Mouse (Mus musculus): ENCODE results near the gene Ckmt1. TPM values are rescaled to one million over a fixed set of nuclear protein-coding genes. Genes with fewer than 3 reads are reported as not detected.

Gene Ckmt1
- total and polyA plus RNA-seq, 2 experiments from 2014 or later = 1.4 to 2.6 TPM

DNA sequence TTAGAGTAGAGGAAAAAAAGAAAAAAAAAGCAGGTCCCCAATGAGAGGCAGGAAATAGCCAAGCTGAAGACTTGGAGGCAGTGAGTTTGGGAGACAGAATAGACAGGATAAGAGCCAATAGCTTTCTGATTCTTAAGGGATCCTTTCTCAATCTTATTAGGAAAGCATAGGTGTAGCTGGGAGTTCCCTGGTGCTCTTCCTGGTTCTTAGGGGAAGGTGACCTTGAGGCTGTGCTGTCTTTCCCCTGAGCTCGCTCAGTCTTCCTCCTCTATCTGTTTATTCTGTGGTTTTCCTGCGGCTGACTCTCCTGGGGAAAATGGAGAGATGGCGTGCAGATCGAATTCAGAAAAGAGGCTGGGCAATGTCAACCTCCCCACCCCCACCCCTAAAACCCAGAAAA, 447 bp downstream of the Ckmt1 start:
- 0% methylated on average over 4 of the region's 4 CpGs for WGBS
- no peak overlapping the region for H3K4me2 ChIP-seq (ENCODE audit: low read depth, low read length)

DNA sequence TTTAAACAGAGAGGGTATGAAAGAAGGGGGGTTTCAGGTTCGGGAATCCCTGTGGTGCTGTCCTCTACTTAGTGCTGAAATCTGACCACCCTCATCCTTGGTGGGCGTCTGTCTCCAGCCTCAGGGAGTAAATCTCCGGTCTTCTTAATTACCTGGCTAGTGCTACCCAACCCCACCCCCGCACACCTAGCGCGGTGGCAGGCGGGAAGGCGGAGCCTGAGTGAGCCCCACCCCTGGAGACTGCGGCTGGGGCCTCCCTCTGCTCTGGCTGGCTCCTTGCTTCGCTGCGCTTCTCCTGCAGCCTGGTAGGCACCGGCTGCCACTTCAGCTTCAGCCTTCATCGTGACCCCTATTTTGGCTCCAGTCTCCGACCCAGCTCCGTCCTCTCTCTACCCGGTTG, 867 bp downstream of the Ckmt1 start:
- H3K27ac ChIP-seq (ENCODE audit: low read depth) = no peak overlapping the region
- WGBS = 2% methylated on average over 16 of the region's 16 CpGs
- no peak overlapping the region for H3K9ac ChIP-seq (replicated peaks; ENCODE audit: low read depth, low read length)
- no peak overlapping the region for H3K4me2 ChIP-seq (ENCODE audit: low read depth, low read length)
- H3K27me3 ChIP-seq (ENCODE audit: control insufficient read depth, insufficient read depth, low read length) = peaks cover 36% of the 10 kb centered on the region
- peaks cover 9% of the 10 kb centered on the region for H3K4me1 ChIP-seq (ENCODE audit: control insufficient read depth, insufficient read depth)
- TF ChIP-seq EP300 (IDR thresholded peaks at IDR 0.05; ENCODE audit: low read depth) (no peak), CTCF (IDR thresholded peaks at IDR 0.05; ENCODE audit: low read depth) (no peak)
- no peak for DNase-seq (ENCODE audit: low spot score)
- H3K9me3 ChIP-seq (replicated peaks; ENCODE audit: control insufficient read depth, low read length) = no peaks in the 10 kb centered on the region
- H3K4me3 ChIP-seq (ENCODE audit: low read depth, low read length) = no peak overlapping the region
- no peak for ATAC-seq (ENCODE audit: insufficient read depth, low read depth)
- no peaks in the 10 kb centered on the region for H3K36me3 ChIP-seq (replicated peaks; ENCODE audit: control insufficient read depth, insufficient read depth, low read length)

More for the DNA sequence above, 447 bp downstream of the Ckmt1 start:
- H3K4me3 ChIP-seq (ENCODE audit: low read depth, low read length) = no peak overlapping the region
- H3K27ac ChIP-seq (ENCODE audit: low read depth) = no peak overlapping the region
- no peaks in the 10 kb centered on the region for H3K36me3 ChIP-seq (replicated peaks; ENCODE audit: control insufficient read depth, insufficient read depth, low read length)
- H3K27me3 ChIP-seq (ENCODE audit: control insufficient read depth, insufficient read depth, low read length) = peaks cover 36% of the 10 kb centered on the region
- ATAC-seq (ENCODE audit: insufficient read depth, low read depth) = no peak
- TF ChIP-seq EP300 (IDR thresholded peaks at IDR 0.05; ENCODE audit: low read depth) (no peak), CTCF (IDR thresholded peaks at IDR 0.05; ENCODE audit: low read depth) (no peak)
- peaks cover 9% of the 10 kb centered on the region for H3K4me1 ChIP-seq (ENCODE audit: control insufficient read depth, insufficient read depth)
- H3K9ac ChIP-seq (replicated peaks; ENCODE audit: low read depth, low read length) = no peak overlapping the region
- no peak for DNase-seq (ENCODE audit: low spot score)
- no peaks in the 10 kb centered on the region for H3K9me3 ChIP-seq (replicated peaks; ENCODE audit: control insufficient read depth, low read length)

DNA sequence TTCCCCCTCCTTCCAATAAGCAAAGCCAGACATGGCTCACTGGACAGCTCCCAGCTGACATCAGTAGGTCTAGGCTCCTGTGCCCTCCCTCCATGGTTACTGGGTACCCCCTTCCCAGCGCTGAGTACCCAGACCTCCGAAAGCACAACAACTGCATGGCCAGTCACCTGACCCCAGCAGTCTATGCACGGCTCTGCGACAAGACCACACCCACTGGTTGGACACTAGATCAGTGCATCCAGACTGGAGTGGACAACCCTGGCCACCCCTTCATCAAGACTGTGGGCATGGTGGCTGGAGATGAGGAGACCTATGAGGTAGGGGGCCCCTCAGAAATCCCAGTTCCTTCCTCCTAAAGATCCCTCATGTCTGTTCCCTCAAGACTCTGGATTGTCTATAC, 1.9 kb downstream of the Ckmt1 start:
- no peak for DNase-seq (ENCODE audit: low spot score)

DNA sequence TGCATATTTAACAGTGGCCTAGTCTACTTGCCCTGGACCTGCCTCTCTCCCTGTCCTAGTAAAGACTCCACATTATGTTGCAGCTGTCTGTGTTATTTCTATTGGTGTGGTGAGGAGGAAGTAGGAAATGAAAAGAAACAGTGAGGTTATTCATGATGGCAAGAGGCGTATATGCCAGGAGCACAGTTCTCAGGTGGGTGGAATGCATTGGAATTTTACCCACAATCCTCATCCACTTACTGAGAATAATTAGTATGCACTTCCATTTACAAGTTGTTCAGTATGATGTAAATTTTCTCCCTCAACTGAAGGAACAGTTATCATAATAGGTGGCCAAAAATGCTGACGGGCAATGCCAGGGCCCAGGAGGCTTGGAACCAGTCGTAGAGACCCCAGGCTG, 6.1 kb downstream of the Ckmt1 start:
- ATAC-seq (ENCODE audit: insufficient read depth, low read depth) (no peak), DNase-seq (ENCODE audit: low spot score) (no peak)
- WGBS = 67% methylated on average over 3 of the region's 3 CpGs

More for the DNA sequence above, 1.9 kb downstream of the Ckmt1 start:
- no peaks in the 10 kb centered on the region for H3K9me3 ChIP-seq (replicated peaks; ENCODE audit: control insufficient read depth, low read length)
- H3K4me3 ChIP-seq (ENCODE audit: low read depth, low read length) = no peak overlapping the region
- WGBS = 60% methylated on average over 4 of the region's 4 CpGs
- peaks cover 36% of the 10 kb centered on the region for H3K27me3 ChIP-seq (ENCODE audit: control insufficient read depth, insufficient read depth, low read length)
- no peak overlapping the region for H3K4me2 ChIP-seq (ENCODE audit: low read depth, low read length)
- H3K27ac ChIP-seq (ENCODE audit: low read depth) = no peak overlapping the region
- H3K4me1 ChIP-seq (ENCODE audit: control insufficient read depth, insufficient read depth) = no peaks in the 10 kb centered on the region
- no peak overlapping the region for H3K9ac ChIP-seq (replicated peaks; ENCODE audit: low read depth, low read length)
- no peak for TF ChIP-seq CTCF (IDR thresholded peaks at IDR 0.05; ENCODE audit: low read depth)
- no peak for TF ChIP-seq EP300 (IDR thresholded peaks at IDR 0.05; ENCODE audit: low read depth)
- no peaks in the 10 kb centered on the region for H3K36me3 ChIP-seq (replicated peaks; ENCODE audit: control insufficient read depth, insufficient read depth, low read length)
- ATAC-seq (ENCODE audit: insufficient read depth, low read depth) = no peak

DNA sequence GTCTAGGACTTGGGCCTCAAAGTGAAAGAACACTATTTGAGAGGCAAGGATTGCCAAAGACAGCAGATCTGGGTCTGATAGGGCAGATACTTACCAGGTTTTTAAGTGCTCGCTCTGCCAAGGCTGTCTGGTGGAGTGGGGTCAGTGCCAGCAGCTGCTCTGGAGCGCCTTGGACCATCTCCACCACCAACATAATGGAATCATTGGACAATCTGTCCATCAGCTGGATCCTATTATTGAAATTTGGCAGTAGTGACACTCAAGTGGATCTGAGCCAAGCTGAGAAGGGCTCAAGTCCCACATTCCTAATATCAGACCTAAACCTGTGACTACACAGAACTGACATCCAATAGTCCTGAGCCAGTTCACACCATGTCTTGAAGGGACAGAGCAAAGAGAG, 11.3 kb downstream of the Ckmt1 start:
- no peak overlapping the region for H3K4me3 ChIP-seq (ENCODE audit: low read depth, low read length)
- H3K4me1 ChIP-seq (ENCODE audit: control insufficient read depth, insufficient read depth) = no peaks in the 10 kb centered on the region
- no peak overlapping the region for H3K4me2 ChIP-seq (ENCODE audit: low read depth, low read length)
- H3K27me3 ChIP-seq (ENCODE audit: control insufficient read depth, insufficient read depth, low read length) = no peaks in the 10 kb centered on the region
- H3K9me3 ChIP-seq (replicated peaks; ENCODE audit: control insufficient read depth, low read length) = no peaks in the 10 kb centered on the region
- no peaks in the 10 kb centered on the region for H3K36me3 ChIP-seq (replicated peaks; ENCODE audit: control insufficient read depth, insufficient read depth, low read length)
- no peak overlapping the region for H3K27ac ChIP-seq (ENCODE audit: low read depth)
- DNase-seq (ENCODE audit: low spot score) (no peak), ATAC-seq (ENCODE audit: insufficient read depth, low read depth) (no peak)
- no peak for TF ChIP-seq CTCF (IDR thresholded peaks at IDR 0.05; ENCODE audit: low read depth)
- TF ChIP-seq EP300 (IDR thresholded peaks at IDR 0.05; ENCODE audit: low read depth) = no peak
- 76% methylated on average over 2 of the region's 2 CpGs for WGBS
- no peak overlapping the region for H3K9ac ChIP-seq (replicated peaks; ENCODE audit: low read depth, low read length)

More for the DNA sequence above, 6.1 kb downstream of the Ckmt1 start:
- Histone ChIP-seq H3K4me2 (ENCODE audit: low read depth, low read length) (no peak overlapping the region), H3K9me3 (replicated peaks; ENCODE audit: control insufficient read depth, low read length) (no peaks in the 10 kb centered on the region), H3K36me3 (replicated peaks; ENCODE audit: control insufficient read depth, insufficient read depth, low read length) (no peaks in the 10 kb centered on the region), H3K27ac (ENCODE audit: low read depth) (no peak overlapping the region), H3K27me3 (ENCODE audit: control insufficient read depth, insufficient read depth, low read length) (peaks cover 13% of the 10 kb centered on the region), H3K4me3 (ENCODE audit: low read depth, low read length) (no peak overlapping the region), H3K4me1 (ENCODE audit: control insufficient read depth, insufficient read depth) (no peaks in the 10 kb centered on the region), H3K9ac (replicated peaks; ENCODE audit: low read depth, low read length) (no peak overlapping the region)
- TF ChIP-seq CTCF (IDR thresholded peaks at IDR 0.05; ENCODE audit: low read depth) = no peak
- TF ChIP-seq EP300 (IDR thresholded peaks at IDR 0.05; ENCODE audit: low read depth) = no peak

DNA sequence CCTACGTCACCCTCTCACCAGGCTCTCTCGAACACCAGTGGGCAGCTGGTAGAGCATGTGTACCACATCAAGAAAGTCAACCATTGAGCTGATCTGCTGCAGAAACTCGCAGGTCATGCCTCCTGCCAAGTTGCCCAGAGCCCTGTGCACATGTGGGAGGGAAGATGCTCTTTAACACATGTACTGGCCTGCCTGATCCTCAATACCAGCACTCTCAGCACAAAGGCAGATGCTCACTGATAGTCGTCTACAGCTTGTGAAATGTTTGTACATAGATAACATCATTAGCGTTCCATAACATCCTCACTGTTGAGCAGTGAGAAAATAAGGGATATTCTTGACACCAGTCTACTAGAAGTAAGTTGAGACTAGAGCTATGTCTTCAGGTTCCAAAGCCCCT, 13.4 kb downstream of the Ckmt1 start:
- Histone ChIP-seq H3K9ac (replicated peaks; ENCODE audit: low read depth, low read length) (no peak overlapping the region), H3K36me3 (replicated peaks; ENCODE audit: control insufficient read depth, insufficient read depth, low read length) (no peaks in the 10 kb centered on the region), H3K4me3 (ENCODE audit: low read depth, low read length) (no peak overlapping the region), H3K27me3 (ENCODE audit: control insufficient read depth, insufficient read depth, low read length) (no peaks in the 10 kb centered on the region), H3K4me1 (ENCODE audit: control insufficient read depth, insufficient read depth) (no peaks in the 10 kb centered on the region), H3K4me2 (ENCODE audit: low read depth, low read length) (no peak overlapping the region), H3K9me3 (replicated peaks; ENCODE audit: control insufficient read depth, low read length) (no peaks in the 10 kb centered on the region), H3K27ac (ENCODE audit: low read depth) (no peak overlapping the region)
- TF ChIP-seq EP300 (IDR thresholded peaks at IDR 0.05; ENCODE audit: low read depth) = no peak
- TF ChIP-seq CTCF (IDR thresholded peaks at IDR 0.05; ENCODE audit: low read depth) = no peak
- DNase-seq (ENCODE audit: low spot score) = no peak
- WGBS = 76% methylated on average over 5 of the region's 5 CpGs
- no peak for ATAC-seq (ENCODE audit: insufficient read depth, low read depth)

Measured in heart, postnatal 0 days (tissue).